Mouse (Mus musculus) lung, postnatal 0 days (tissue): ENCODE measurements around the gene Vapb. TPM values are rescaled to one million over a fixed set of nuclear protein-coding genes. Genes with fewer than 3 reads are reported as not detected.

Source experiments
- ATAC-seq: fragments of 200-750 bp; cut with Nextera tagmentation; 2 replicates; pipeline ENCODE4 v1.8.0; 2017; ENCODE audit warnings: moderate library complexity
- DNase-seq: peaks from one replicate; pipeline ENCODE4 v3.0.0-alpha.2; 2016; ENCODE audit warnings: low spot score
- H3K27ac ChIP-seq: fragments of 300-500 bp; sonication (generic); 2 replicates; pipeline ENCODE4 v1.5.1; 2014; ENCODE audit warnings: antibody characterized with exemption, mild to moderate bottlenecking, low read length, mixed read lengths
- H3K27me3 ChIP-seq: fragments of 300-500 bp; sonication (generic); replicated peaks from 2 replicates; pipeline ENCODE4 v1.6.1; 2014; ENCODE audit warnings: low read length, mixed read lengths; ENCODE audit not compliant: insufficient read depth
- H3K36me3 ChIP-seq: fragments of 300-500 bp; sonication (generic); 2 replicates; pipeline ENCODE4 v1.6.1; 2014; ENCODE audit warnings: low read length, mixed read lengths; ENCODE audit not compliant: insufficient read depth
- H3K4me1 ChIP-seq: fragments of 300-500 bp; sonication (generic); 2 replicates; pipeline ENCODE4 v1.6.1; 2014; ENCODE audit warnings: antibody characterized with exemption, low read depth, low read length, mixed read lengths; ENCODE audit not compliant: insufficient read depth
- H3K4me2 ChIP-seq: fragments of 300-500 bp; sonication (generic); replicated peaks from 2 replicates; pipeline ENCODE4 v1.6.1; 2014; ENCODE audit warnings: low read depth, mild to moderate bottlenecking, low read length, moderate library complexity, mixed read lengths
- H3K4me3 ChIP-seq: fragments of 300-500 bp; sonication (generic); 2 replicates; pipeline ENCODE4 v1.5.1; 2014; ENCODE audit warnings: low read depth, low read length
- H3K9ac ChIP-seq: fragments of 300-500 bp; sonication (generic); replicated peaks from 2 replicates; pipeline ENCODE4 v1.6.1; 2014; ENCODE audit warnings: low read depth, mild to moderate bottlenecking
- H3K9me3 ChIP-seq: fragments of 300-500 bp; sonication (generic); 2 replicates; pipeline ENCODE4 v1.6.1; 2016; ENCODE audit warnings: low read length, mixed read lengths
- CTCF ChIP-seq: IDR thresholded peaks from 2 replicates; pipeline ENCODE4 v1.5.1; 2016; ENCODE audit warnings: antibody characterized with exemption, mild to moderate bottlenecking
- EP300 ChIP-seq: IDR thresholded peaks from 2 replicates; pipeline ENCODE4 v1.6.1; 2016; ENCODE audit warnings: antibody characterized with exemption, mild to moderate bottlenecking, control low read depth
- WGBS: fragments of 180-500 bp; shearing (Covaris S2); extraction: QIAGEN DNeasy Blood & Tissue Kit; methylation state at CpG from one replicate; pipeline ENCODE4 v1.1.7; 2014; 5-methylcytosine and 5-hydroxymethylcytosine counted together
- polyA plus RNA-seq: library from polyadenylated mRNA; unstranded; fragments of >200 nt; fragmentation: Nextera tagmentation; extraction: Ambion mirVana; gene quantifications from 2 replicates; pipeline ENCODE4 v1.2.1, GENCODE M21; 2015

Gene Vapb
- polyA plus RNA-seq, 1 experiment from 2014 or later: 12.9 TPM

- Histone ChIP-seq H3K4me2 (no peak overlapping the region), H3K36me3 (no peaks in the 10 kb centered on the region), H3K9me3 (no peaks in the 10 kb centered on the region), H3K27me3 (no peaks in the 10 kb centered on the region), H3K27ac (no peak overlapping the region), H3K9ac (no peak overlapping the region), H3K4me3 (no peak overlapping the region), H3K4me1 (peaks cover 5% of the 10 kb centered on the region)
- ATAC-seq (peak; percentile 24), DNase-seq (peak; percentile 16)
- 53% methylated on average over 21 of the region's 21 CpGs for WGBS
- no peak for TF ChIP-seq CTCF
- TF ChIP-seq EP300: 0 out of 2 replicates have a peak, but pooled peaks have one; percentile 13
Measured at GRCm38 (mm10) chr2:173794531-173795510, 57.5 kb downstream of the Vapb start.

DNA sequence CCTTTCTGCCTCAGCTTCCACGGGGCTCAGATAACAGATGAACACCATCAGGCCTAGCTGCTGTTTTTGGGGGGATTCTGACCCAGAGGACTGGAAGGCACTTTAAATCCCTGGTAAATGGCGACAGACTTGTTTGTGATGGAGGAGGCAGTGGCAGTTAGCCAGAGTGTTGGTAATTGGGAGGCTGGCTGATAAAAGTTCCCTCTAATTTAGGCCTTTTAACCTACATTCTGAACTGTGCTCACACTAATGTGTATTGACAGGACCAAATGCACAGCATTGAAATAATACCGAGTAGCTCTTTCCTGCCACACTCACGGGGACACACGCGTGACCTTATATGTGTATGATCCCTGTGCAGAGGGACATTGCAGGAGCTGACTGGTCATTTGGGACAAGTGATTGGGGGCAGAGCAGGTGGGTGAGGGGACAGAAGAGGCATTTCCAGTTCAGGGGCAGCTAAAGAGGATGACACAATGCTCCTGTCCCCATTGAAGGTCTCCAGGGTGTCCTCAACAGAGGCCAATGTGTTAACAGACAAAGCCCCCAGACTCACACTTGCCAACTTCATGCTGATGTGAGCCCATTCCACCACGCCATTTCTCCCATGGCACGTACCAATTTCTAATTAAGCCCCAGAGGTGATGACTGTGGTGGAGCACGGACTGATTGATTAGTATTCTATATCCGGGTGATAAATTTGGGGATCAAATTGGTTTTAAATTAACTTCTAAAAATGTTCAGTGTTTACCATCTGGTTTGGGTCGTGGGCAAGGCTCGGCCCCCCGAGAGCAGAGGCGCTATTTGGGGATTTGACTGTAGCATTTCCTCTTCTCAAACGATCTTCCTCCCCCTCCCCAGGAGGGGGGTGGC lies 58.7 kb downstream of the Vapb start:
- no peaks in the 10 kb centered on the region for H3K36me3 ChIP-seq
- H3K4me1 ChIP-seq: peaks cover 4% of the 10 kb centered on the region; the same call in 1 of the 2 replicates
- no peaks in the 10 kb centered on the region for H3K9me3 ChIP-seq
- no peak overlapping the region for H3K4me3 ChIP-seq
- H3K4me2 ChIP-seq: no peak overlapping the region
- no peak for DNase-seq
- no peak overlapping the region for H3K9ac ChIP-seq
- H3K27me3 ChIP-seq: no peaks in the 10 kb centered on the region
- ATAC-seq: no peak
- 68% methylated on average over 15 of the region's 15 CpGs for WGBS
- TF ChIP-seq CTCF (no peak), EP300 (no peak)
- no peak overlapping the region for H3K27ac ChIP-seq

GRCm38 (mm10) chr2:173796674-173796963 lies 59.3 kb downstream of the Vapb start:
- peaks cover 4% of the 10 kb centered on the region; the same call in 1 of the 2 replicates for H3K4me1 ChIP-seq
- TF ChIP-seq EP300: no peak
- no peak for TF ChIP-seq CTCF
- WGBS: 77% methylated on average over 4 of the region's 4 CpGs
- no peak for ATAC-seq
- H3K36me3 ChIP-seq: no peaks in the 10 kb centered on the region
- H3K27me3 ChIP-seq: no peaks in the 10 kb centered on the region
- no peak for DNase-seq
- H3K4me2 ChIP-seq: no peak overlapping the region
- H3K9ac ChIP-seq: no peak overlapping the region
- H3K27ac ChIP-seq: no peak overlapping the region
- H3K4me3 ChIP-seq: no peak overlapping the region
- H3K9me3 ChIP-seq: no peaks in the 10 kb centered on the region

DNA sequence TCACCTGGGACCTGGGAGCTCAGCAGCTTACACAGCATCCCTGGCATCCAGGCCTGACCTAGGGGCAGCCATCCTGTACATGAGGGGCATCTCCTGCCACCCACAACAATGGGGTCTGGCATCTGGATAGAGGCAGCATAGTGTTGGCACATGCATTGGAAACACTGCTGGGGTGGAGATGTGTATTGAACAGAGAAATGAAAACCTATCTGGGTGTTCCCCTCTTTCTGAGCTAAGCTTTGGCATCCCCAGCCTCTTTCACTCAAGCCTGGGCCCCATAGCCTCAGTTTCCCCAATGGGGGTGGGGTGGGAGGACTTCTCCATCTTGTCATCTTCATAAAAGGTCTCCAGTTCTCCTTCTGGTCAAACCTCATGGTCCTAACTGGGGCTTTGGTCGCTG lies 62.2 kb downstream of the Vapb start:
- H3K9ac ChIP-seq: no peak overlapping the region
- DNase-seq (no peak), ATAC-seq (no peak)
- no peak for TF ChIP-seq EP300
- TF ChIP-seq CTCF: no peak
- no peaks in the 10 kb centered on the region for H3K36me3 ChIP-seq
- H3K9me3 ChIP-seq: no peaks in the 10 kb centered on the region
- peaks cover 4% of the 10 kb centered on the region; the same call in 1 of the 2 replicates for H3K4me1 ChIP-seq
- 77% methylated on average over 1 of the region's 1 CpGs for WGBS
- H3K4me3 ChIP-seq: no peak overlapping the region
- H3K4me2 ChIP-seq: no peak overlapping the region
- H3K27me3 ChIP-seq: no peaks in the 10 kb centered on the region
- no peak overlapping the region for H3K27ac ChIP-seq

GRCm38 (mm10) chr2:173800566-173800965 lies 63.3 kb downstream of the Vapb start:
- ATAC-seq (no peak), DNase-seq (no peak)
- TF ChIP-seq CTCF: no peak
- no peak for TF ChIP-seq EP300
- H3K4me2 ChIP-seq: no peak overlapping the region
- no peaks in the 10 kb centered on the region for H3K9me3 ChIP-seq
- H3K4me3 ChIP-seq: no peak overlapping the region
- H3K27me3 ChIP-seq: no peaks in the 10 kb centered on the region
- no peak overlapping the region for H3K27ac ChIP-seq
- no peaks in the 10 kb centered on the region for H3K36me3 ChIP-seq
- 88% methylated on average over 9 of the region's 9 CpGs for WGBS
- H3K4me1 ChIP-seq: peaks cover 4% of the 10 kb centered on the region; the same call in 1 of the 2 replicates
- H3K9ac ChIP-seq: no peak overlapping the region

GRCm38 (mm10) chr2:173801405-173801876 lies 64.1 kb downstream of the Vapb start:
- TF ChIP-seq EP300: no peak
- TF ChIP-seq CTCF: no peak

More at GRCm38 (mm10) chr2:173801405-173801876, 64.1 kb downstream of the Vapb start:
- peak; percentile 15 for DNase-seq
- no peaks in the 10 kb centered on the region for H3K36me3 ChIP-seq
- no peaks in the 10 kb centered on the region for H3K9me3 ChIP-seq
- H3K4me2 ChIP-seq: no peak overlapping the region
- no peak overlapping the region for H3K4me3 ChIP-seq
- 35% methylated on average over 10 of the region's 11 CpGs for WGBS
- H3K4me1 ChIP-seq: no peaks in the 10 kb centered on the region
- ATAC-seq: peak; percentile 59
- H3K27me3 ChIP-seq: no peaks in the 10 kb centered on the region
- H3K27ac ChIP-seq: no peak overlapping the region
- H3K9ac ChIP-seq: no peak overlapping the region
